Mouse (Mus musculus) thymus, postnatal 0 days (tissue): ENCODE data around the gene E2f8. TPM values are rescaled to one million over a fixed set of nuclear protein-coding genes. Genes with fewer than 3 reads are reported as not detected.

Source experiments
- DNase-seq: peaks from one replicate; pipeline ENCODE4 v3.0.0-alpha.2; 2015; ENCODE audit warnings: low spot score
- polyA plus RNA-seq: library from polyadenylated mRNA; unstranded; fragments of >200 nt; fragmentation: Nextera tagmentation; extraction: Ambion mirVana; gene quantifications from 2 replicates; pipeline ENCODE4 v1.2.1, GENCODE M21; 2015

Gene E2f8
- polyA plus RNA-seq, 1 experiment from 2014 or later = 15.0 TPM

DNA sequence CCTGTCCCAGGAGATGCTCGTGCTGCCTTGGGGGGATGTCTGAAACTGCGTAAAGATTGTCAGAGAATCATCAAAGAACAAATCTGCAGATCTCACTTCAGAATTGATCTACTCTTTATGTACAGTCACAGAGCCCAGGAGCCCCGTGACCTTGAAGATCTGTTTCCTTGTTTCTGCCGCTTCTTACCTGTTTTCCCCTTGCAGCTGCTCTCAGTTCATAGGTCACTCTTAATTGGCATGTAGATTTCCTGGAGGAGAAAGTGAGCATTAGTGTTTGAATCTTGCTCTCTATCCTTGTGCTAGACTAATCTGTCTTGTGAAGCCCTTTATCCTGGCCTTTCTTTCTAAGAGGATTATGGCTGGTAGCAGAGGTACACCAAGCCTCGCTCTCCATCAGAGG lies 59.7 kb downstream of the E2f8 start:
- DNase-seq = no peak

Other genes with a start within 250 kb of the E2f8 start
- gene Mrgprb3, start 237.8 kb downstream of the E2f8 start, polyA plus RNA-seq = not detected in 2 replicates
- 22.5 and 26.6 TPM in 2 replicates for gene Zdhhc13, start 92.6 kb downstream of the E2f8 start, polyA plus RNA-seq
- gene Csrp3, start 33.6 kb downstream of the E2f8 start, polyA plus RNA-seq = 0.27 and 0.59 TPM in 2 replicates
- 16.3 and 26.8 TPM in 2 replicates for gene Nav2, start 27.1 kb upstream of the E2f8 start, polyA plus RNA-seq